Mouse (Mus musculus): ENCODE results near the gene Pik3cb. TPM values are rescaled to one million over a fixed set of nuclear protein-coding genes. Genes with fewer than 3 reads are reported as not detected.

Pik3cb gene
- polyA plus RNA-seq, 1 experiment from 2014 or later = 3.2 TPM

- Histone ChIP-seq H3K27me3 (no peaks in the 10 kb centered on the region), H3K4me2 (no peak overlapping the region), H3K27ac (no peak overlapping the region), H3K36me3 (peaks cover 32% of the 10 kb centered on the region), H3K4me3 (no peak overlapping the region), H3K4me1 (replicated peaks) (no peaks in the 10 kb centered on the region), H3K9me3 (no peaks in the 10 kb centered on the region), H3K9ac (no peak overlapping the region)
- ATAC-seq (ENCODE audit: low FRiP score) = no peak
- 88% methylated on average over 5 of the region's 5 CpGs for WGBS
Observed at GRCm38 (mm10) chr9:99065311-99065710, 75.1 kb downstream of the Pik3cb start.

- H3K27me3 ChIP-seq = no peaks in the 10 kb centered on the region
- H3K9ac ChIP-seq = no peak overlapping the region
- no peak for ATAC-seq (ENCODE audit: low FRiP score)
- no peaks in the 10 kb centered on the region for H3K4me1 ChIP-seq (replicated peaks)
- H3K27ac ChIP-seq = no peak overlapping the region
- H3K4me3 ChIP-seq = no peak overlapping the region
- no peak overlapping the region for H3K4me2 ChIP-seq
- 49% methylated on average over 2 of the region's 2 CpGs for WGBS
- no peaks in the 10 kb centered on the region for H3K9me3 ChIP-seq
- H3K36me3 ChIP-seq = peaks cover 27% of the 10 kb centered on the region
Observed at GRCm38 (mm10) chr9:99064216-99064615, 76.2 kb downstream of the Pik3cb start.

DNA sequence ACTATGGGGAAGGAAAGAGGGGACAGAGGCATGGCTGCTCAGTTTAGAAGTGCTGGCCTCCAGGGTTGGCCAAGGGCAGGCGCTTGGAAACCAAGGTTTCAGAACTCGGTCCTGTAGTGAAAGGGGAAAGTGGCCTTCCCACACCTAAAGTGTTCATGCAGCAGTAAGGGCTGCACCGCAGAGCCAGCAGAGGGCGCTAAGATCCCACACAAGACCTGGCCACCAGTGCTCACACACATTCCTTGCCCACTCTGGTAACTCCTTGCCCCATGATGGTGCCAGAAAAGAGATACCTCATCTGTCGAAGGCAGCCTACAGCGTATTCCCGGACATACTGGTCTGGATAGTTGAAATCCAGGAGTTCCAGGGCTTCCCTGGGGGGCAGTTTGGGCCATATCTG is 77.9 kb downstream of the Pik3cb start:
- ATAC-seq (ENCODE audit: low FRiP score) = peak; percentile 84
- Histone ChIP-seq H3K4me3 (no peak overlapping the region), H3K27ac (no peak overlapping the region), H3K36me3 (peaks cover 30% of the 10 kb centered on the region), H3K4me1 (replicated peaks) (no peaks in the 10 kb centered on the region), H3K9ac (no peak overlapping the region), H3K27me3 (no peaks in the 10 kb centered on the region), H3K4me2 (no peak overlapping the region), H3K9me3 (no peaks in the 10 kb centered on the region)
- WGBS = 48% methylated on average over 7 of the region's 7 CpGs

GRCm38 (mm10) chr9:99057751-99058150 is 82.7 kb downstream of the Pik3cb start:
- Histone ChIP-seq H3K4me1 (replicated peaks) (no peaks in the 10 kb centered on the region), H3K9ac (no peak overlapping the region), H3K9me3 (no peaks in the 10 kb centered on the region), H3K36me3 (peaks cover 37% of the 10 kb centered on the region), H3K4me3 (no peak overlapping the region), H3K4me2 (no peak overlapping the region), H3K27ac (no peak overlapping the region), H3K27me3 (no peaks in the 10 kb centered on the region)
- WGBS = 84% methylated on average over 3 of the region's 3 CpGs
- ATAC-seq (ENCODE audit: low FRiP score) = no peak

DNA sequence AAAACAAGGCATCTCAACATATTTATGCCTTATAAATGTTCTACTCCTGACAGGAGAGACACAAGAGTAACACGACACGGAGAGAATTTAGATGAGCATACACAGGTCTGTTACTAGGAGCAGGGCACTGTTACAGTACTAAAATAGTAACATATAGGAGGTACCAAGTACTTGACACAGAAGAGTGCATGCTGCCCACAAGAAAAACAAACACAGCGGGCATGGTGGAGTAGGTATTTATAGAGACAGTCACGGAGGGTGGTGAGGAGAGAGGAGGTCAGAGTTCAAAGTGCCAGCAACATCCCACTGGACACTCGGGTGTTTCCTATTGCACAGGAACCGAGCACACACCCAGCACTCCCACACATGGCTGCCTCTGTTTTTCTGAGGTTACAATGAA is 90.7 kb downstream of the Pik3cb start:
- H3K27ac ChIP-seq = no peak overlapping the region
- H3K27me3 ChIP-seq = no peaks in the 10 kb centered on the region
- H3K9ac ChIP-seq = no peak overlapping the region
- H3K4me3 ChIP-seq = no peak overlapping the region
- ATAC-seq (ENCODE audit: low FRiP score) = no peak
- H3K4me1 ChIP-seq (replicated peaks) = 0 out of 2 replicates have a peak, but pooled peaks cover 3% of the 10 kb centered on the region
- H3K9me3 ChIP-seq = no peaks in the 10 kb centered on the region
- WGBS = 75% methylated on average over 6 of the region's 6 CpGs
- peaks cover 49% of the 10 kb centered on the region for H3K36me3 ChIP-seq
- H3K4me2 ChIP-seq = no peak overlapping the region

DNA sequence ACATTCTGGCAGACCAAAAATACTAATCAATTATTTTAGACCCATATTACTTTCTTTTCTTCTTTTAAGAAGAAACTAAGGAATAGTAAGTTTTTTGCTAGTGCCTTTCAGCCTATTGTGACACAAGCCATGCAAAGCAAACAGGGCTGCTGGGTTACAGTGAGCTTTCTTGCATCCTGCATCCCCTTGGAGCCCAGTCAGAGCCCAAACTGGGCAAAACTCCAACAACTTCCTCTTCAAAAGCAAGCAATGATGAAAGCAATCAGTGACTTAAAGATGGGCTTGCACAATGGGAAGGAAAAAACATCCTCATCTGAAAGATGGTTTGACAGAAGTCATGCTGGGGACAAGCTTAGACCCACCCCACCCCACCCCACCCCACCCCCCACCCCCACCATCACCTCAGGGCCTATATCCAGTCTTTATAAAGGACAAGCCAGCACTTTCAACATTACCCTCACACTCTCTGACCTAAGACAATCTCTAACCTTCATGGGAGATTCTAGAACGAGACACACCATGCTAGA is 91.6 kb downstream of the Pik3cb start:
- H3K27me3 ChIP-seq = no peaks in the 10 kb centered on the region

DNA sequence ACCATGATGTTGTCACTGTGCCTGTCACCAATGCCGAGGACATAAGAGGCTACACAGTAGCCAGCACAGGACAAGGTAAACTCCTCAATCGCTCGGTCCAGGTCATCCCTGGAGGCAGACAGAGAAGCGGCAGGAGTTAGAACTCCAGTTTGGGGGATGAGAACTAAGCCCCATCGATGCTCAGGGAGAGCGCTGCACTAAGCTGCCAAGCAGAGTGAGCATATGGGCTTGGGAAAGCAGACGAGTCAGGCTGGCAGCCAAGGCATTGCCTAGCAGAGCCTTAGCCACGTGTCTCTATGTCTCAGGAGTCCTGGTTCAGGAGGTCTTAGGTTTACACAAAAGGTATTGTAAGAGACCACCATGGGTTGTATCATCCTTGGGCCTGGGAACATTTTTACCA is 95.7 kb downstream of the Pik3cb start:
- Histone ChIP-seq H3K9ac (no peak overlapping the region), H3K4me3 (no peak overlapping the region), H3K4me1 (replicated peaks) (0 out of 2 replicates have a peak, but pooled peaks cover 3% of the 10 kb centered on the region), H3K36me3 (peaks cover 51% of the 10 kb centered on the region), H3K27me3 (no peaks in the 10 kb centered on the region), H3K27ac (no peak overlapping the region), H3K9me3 (no peaks in the 10 kb centered on the region), H3K4me2 (no peak overlapping the region)
- WGBS = 85% methylated on average over 8 of the region's 8 CpGs
- no peak for ATAC-seq (ENCODE audit: low FRiP score)

More for the DNA sequence above, 91.6 kb downstream of the Pik3cb start:
- H3K4me3 ChIP-seq = no peak overlapping the region
- peaks cover 49% of the 10 kb centered on the region for H3K36me3 ChIP-seq
- 0 out of 2 replicates have a peak, but pooled peaks cover 3% of the 10 kb centered on the region for H3K4me1 ChIP-seq (replicated peaks)
- no peak overlapping the region for H3K4me2 ChIP-seq
- no peak overlapping the region; the same call in 1 of the 2 replicates for H3K27ac ChIP-seq
- WGBS = 62% methylated on average over 1 of the region's 1 CpGs
- no peak overlapping the region for H3K9ac ChIP-seq
- H3K9me3 ChIP-seq = no peaks in the 10 kb centered on the region
- no peak for ATAC-seq (ENCODE audit: low FRiP score)

DNA sequence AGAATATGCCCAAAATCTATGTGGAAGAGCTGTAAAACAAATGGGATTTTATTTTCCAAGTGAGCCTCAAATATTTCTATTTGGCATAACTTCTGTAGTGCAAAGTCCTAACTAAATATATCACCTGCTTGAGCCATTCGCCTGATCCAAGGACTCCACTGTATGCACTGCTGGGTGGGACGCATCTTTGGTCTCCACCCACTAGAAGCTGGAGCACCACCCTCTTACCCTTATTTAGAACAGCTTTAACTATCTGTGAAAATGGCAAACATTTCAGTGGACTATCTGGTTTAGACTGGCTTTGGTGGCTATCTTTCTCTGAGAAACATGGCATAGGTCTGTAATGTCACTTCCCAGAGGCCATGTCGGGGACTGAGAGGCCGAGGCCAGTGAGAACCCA is 97.8 kb downstream of the Pik3cb start:
- Histone ChIP-seq H3K4me2 (no peak overlapping the region), H3K27me3 (no peaks in the 10 kb centered on the region), H3K36me3 (peaks cover 65% of the 10 kb centered on the region), H3K9ac (no peak overlapping the region), H3K4me3 (no peak overlapping the region), H3K27ac (no peak overlapping the region), H3K4me1 (replicated peaks) (no peaks in the 10 kb centered on the region), H3K9me3 (no peaks in the 10 kb centered on the region)
- no peak for ATAC-seq (ENCODE audit: low FRiP score)
- 97% methylated on average over 4 of the region's 4 CpGs for WGBS

- no peaks in the 10 kb centered on the region for H3K9me3 ChIP-seq
- H3K4me3 ChIP-seq = no peak overlapping the region
- no peak overlapping the region for H3K4me2 ChIP-seq
- ATAC-seq (ENCODE audit: low FRiP score) = no peak
- WGBS = 82% methylated on average over 9 of the region's 9 CpGs
- H3K27me3 ChIP-seq = no peaks in the 10 kb centered on the region
- no peaks in the 10 kb centered on the region for H3K4me1 ChIP-seq (replicated peaks)
- H3K9ac ChIP-seq = no peak overlapping the region
- no peak overlapping the region for H3K27ac ChIP-seq
- H3K36me3 ChIP-seq = peaks cover 70% of the 10 kb centered on the region
Observed at GRCm38 (mm10) chr9:99041994-99042393, 98.4 kb downstream of the Pik3cb start.

- no peaks in the 10 kb centered on the region for H3K9me3 ChIP-seq
- peaks cover 25% of the 10 kb centered on the region for H3K36me3 ChIP-seq
- no peaks in the 10 kb centered on the region for H3K4me1 ChIP-seq (replicated peaks)
- WGBS = 86% methylated on average over 12 of the region's 12 CpGs
- H3K27ac ChIP-seq = no peak within 1 kb of the TSS
- no peak for ATAC-seq (ENCODE audit: low FRiP score)
- no peak within 1 kb of the TSS for H3K4me2 ChIP-seq
- no peaks in the 10 kb centered on the region for H3K27me3 ChIP-seq
- no peak within 1 kb of the TSS for H3K9ac ChIP-seq
- no peak within 1 kb of the TSS for H3K4me3 ChIP-seq
Observed at GRCm38 (mm10) chr9:99035575-99035974, 104.8 kb downstream of the Pik3cb start, which contains the start of gene Gm1123. Gm1123 (minus strand) TSS chr9:99035715.

GRCm38 (mm10) chr9:99034111-99034510 is 106.3 kb downstream of the Pik3cb start:
- no peak overlapping the region for H3K27ac ChIP-seq
- no peak overlapping the region for H3K9ac ChIP-seq
- ATAC-seq (ENCODE audit: low FRiP score) = no peak
- peaks cover 14% of the 10 kb centered on the region for H3K36me3 ChIP-seq
- no peak overlapping the region for H3K4me2 ChIP-seq
- WGBS = 84% methylated on average over 8 of the region's 8 CpGs
- H3K27me3 ChIP-seq = no peaks in the 10 kb centered on the region
- no peaks in the 10 kb centered on the region for H3K4me1 ChIP-seq (replicated peaks)
- no peak overlapping the region for H3K4me3 ChIP-seq
- H3K9me3 ChIP-seq = no peaks in the 10 kb centered on the region

DNA sequence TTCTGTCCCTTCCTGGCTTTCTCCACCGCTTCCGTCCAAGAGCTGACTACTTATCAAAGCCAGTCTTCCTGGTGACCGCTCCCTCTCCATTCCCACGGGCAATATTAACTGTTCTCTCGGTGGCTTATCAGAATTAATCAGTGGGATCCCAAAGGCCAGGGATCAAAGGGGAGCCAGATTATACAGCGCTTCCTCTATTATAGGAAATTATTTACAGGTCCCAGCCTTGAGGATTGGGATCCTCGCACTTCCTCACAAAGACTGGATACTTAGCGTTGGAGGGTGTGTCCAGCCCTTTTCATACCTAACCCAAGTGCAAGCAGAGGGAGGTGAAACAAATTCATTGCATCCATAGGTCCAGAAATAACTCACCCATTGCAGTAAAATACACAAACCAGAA is 108.4 kb downstream of the Pik3cb start:
- Histone ChIP-seq H3K27ac (no peak overlapping the region), H3K27me3 (no peaks in the 10 kb centered on the region), H3K9ac (no peak overlapping the region), H3K4me1 (replicated peaks) (no peaks in the 10 kb centered on the region), H3K36me3 (no peaks in the 10 kb centered on the region), H3K4me2 (no peak overlapping the region), H3K9me3 (no peaks in the 10 kb centered on the region), H3K4me3 (no peak overlapping the region)
- 82% methylated on average over 8 of the region's 8 CpGs for WGBS
- ATAC-seq (ENCODE audit: low FRiP score) = no peak

GRCm38 (mm10) chr9:99021751-99022150 is 118.7 kb downstream of the Pik3cb start:
- Histone ChIP-seq H3K4me2 (no peak overlapping the region), H3K4me1 (replicated peaks) (no peaks in the 10 kb centered on the region), H3K4me3 (no peak overlapping the region), H3K27ac (no peak overlapping the region), H3K9ac (no peak overlapping the region), H3K27me3 (no peaks in the 10 kb centered on the region), H3K9me3 (no peaks in the 10 kb centered on the region), H3K36me3 (no peaks in the 10 kb centered on the region)
- 84% methylated on average over 4 of the region's 4 CpGs for WGBS
- no peak for ATAC-seq (ENCODE audit: low FRiP score)

Measured in hindbrain, embryonic 13.5 days (tissue).